Mouse (Mus musculus) MEL (cell line): ENCODE results near the gene Krtcap3. TPM values are rescaled to one million over a fixed set of nuclear protein-coding genes. Genes with fewer than 3 reads are reported as not detected.

Experiments
- DNase-seq: peaks from one replicate; pipeline ENCODE4 v3.0.0; 2011; ENCODE audit warnings: low read depth, low spot score
- H3K27ac ChIP-seq: 2 replicates; pipeline ENCODE4 v1.5.1; 2012; ENCODE audit warnings: low read depth, mild to moderate bottlenecking, control low read depth, low read length, moderate library complexity; ENCODE audit not compliant: control insufficient read depth
- H3K27me3 ChIP-seq, 2 experiments: fragments of 150-350 bp in 1 of 2; sonication (generic) in 1 of 2; 2 replicates each; pipeline ENCODE4 v1.6.1; 2012; ENCODE audit warnings: low read length in 2 of 2, mild to moderate bottlenecking in 2 of 2, improper control_type of control experiment in 1 of 2, moderate library complexity in 1 of 2; ENCODE audit not compliant: insufficient read depth in 2 of 2, control insufficient read depth in 1 of 2
- H3K36me3 ChIP-seq, 2 experiments: 2 replicates each; pipeline ENCODE4 v1.6.1; 2012 to 2014; ENCODE audit warnings: low read length in 2 of 2, improper control_type of control experiment in 1 of 2, inconsistent platforms in 1 of 2, mild to moderate bottlenecking in 1 of 2; ENCODE audit not compliant: insufficient read depth in 2 of 2, control insufficient read depth in 1 of 2
- H3K4me1 ChIP-seq, 2 experiments: fragments of 150-350 bp in 1 of 2; sonication (generic) in 1 of 2; 2 replicates each; pipeline ENCODE4 v1.6.1; 2012; ENCODE audit warnings: low read length in 2 of 2, improper control_type of control experiment in 1 of 2, mild to moderate bottlenecking in 1 of 2; ENCODE audit not compliant: insufficient read depth in 2 of 2, control insufficient read depth in 1 of 2
- H3K4me3 ChIP-seq, 2 experiments: fragments of 150-350 bp in 1 of 2; sonication (generic) in 1 of 2; 2 replicates each; pipeline ENCODE4 v1.5.1; 2012; ENCODE audit warnings: low read depth in 2 of 2, low read length in 2 of 2, mild to moderate bottlenecking in 2 of 2, moderate library complexity in 2 of 2, control low read depth in 1 of 2, improper control_type of control experiment in 1 of 2; ENCODE audit not compliant: control insufficient read depth in 1 of 2, insufficient read depth in 1 of 2
- H3K79me2 ChIP-seq: 2 replicates; pipeline ENCODE4 v1.6.1; 2012; ENCODE audit warnings: mild to moderate bottlenecking, low read length, moderate library complexity; ENCODE audit not compliant: control insufficient read depth, poor library complexity, insufficient read depth
- H3K9ac ChIP-seq: 2 replicates; pipeline ENCODE4 v1.6.1; 2012; ENCODE audit warnings: low read depth, mild to moderate bottlenecking, control low read depth, low read length, moderate library complexity; ENCODE audit not compliant: control insufficient read depth, poor library complexity, severe bottlenecking
- H3K9me3 ChIP-seq: fragments of 150-350 bp; sonication (generic); replicated peaks from 2 replicates; pipeline ENCODE4 v1.6.1; 2012; ENCODE audit warnings: mild to moderate bottlenecking, low read length, improper control_type of control experiment, moderate library complexity; ENCODE audit not compliant: insufficient read depth
- CTCF ChIP-seq, 3 experiments: IDR thresholded peaks in 2 of 3; conservative IDR thresholded peaks in 1 of 3; 2 replicates each; pipeline ENCODE4 v1.5.1; 2011 to 2012; ENCODE audit warnings: low read length in 3 of 3, low read depth in 2 of 3, mild to moderate bottlenecking in 2 of 3, improper control_type of control experiment in 1 of 3, inconsistent platforms in 1 of 3, mixed read lengths in 1 of 3, moderate library complexity in 1 of 3; ENCODE audit not compliant: control insufficient read depth in 1 of 3, insufficient read depth in 1 of 3, poor library complexity in 1 of 3, severe bottlenecking in 1 of 3
- ELF1 ChIP-seq: IDR thresholded peaks from 2 replicates; pipeline ENCODE4 v1.6.1; 2014; ENCODE audit warnings: low read depth, mild to moderate bottlenecking, inconsistent platforms, low read length, improper control_type of control experiment, moderate library complexity
- GABPA ChIP-seq: IDR thresholded peaks from 2 replicates; pipeline ENCODE4 v1.6.1; 2012; ENCODE audit warnings: low read depth, mild to moderate bottlenecking, inconsistent platforms, low read length, improper control_type of control experiment, moderate library complexity
- GATA1 ChIP-seq: IDR thresholded peaks from 2 replicates; pipeline ENCODE4 v1.6.1; 2011; ENCODE audit warnings: low read depth, low read length, improper control_type of control experiment
- HCFC1 ChIP-seq: IDR thresholded peaks from 2 replicates; pipeline ENCODE4 v1.6.1; 2012; ENCODE audit warnings: low read depth, mild to moderate bottlenecking, inconsistent platforms, low read length, improper control_type of control experiment, moderate library complexity
- KAT2A ChIP-seq: conservative IDR thresholded peaks from 2 replicates; pipeline ENCODE4 v1.6.1; 2012; ENCODE audit warnings: low read depth, low read length, improper control_type of control experiment, inconsistent platforms
- MAFK ChIP-seq: IDR thresholded peaks from 2 replicates; pipeline ENCODE4 v1.6.1; 2011; ENCODE audit warnings: low read depth, mild to moderate bottlenecking, low read length, improper control_type of control experiment, borderline replicate concordance
- MEF2A ChIP-seq: IDR thresholded peaks from 2 replicates; pipeline ENCODE4 v1.6.1; 2014; ENCODE audit warnings: low read depth, mild to moderate bottlenecking, inconsistent platforms, low read length, improper control_type of control experiment; ENCODE audit not compliant: poor library complexity, insufficient replicate concordance, severe bottlenecking; ENCODE audit errors: extremely low read depth
- MXI1 ChIP-seq: IDR thresholded peaks from 2 replicates; pipeline ENCODE4 v1.6.1; 2011; ENCODE audit warnings: mild to moderate bottlenecking, low read depth, low read length, improper control_type of control experiment
- MYB ChIP-seq: IDR thresholded peaks from 2 replicates; pipeline ENCODE4 v1.6.1; 2011; ENCODE audit warnings: mild to moderate bottlenecking, low read depth, low read length, improper control_type of control experiment
- MYC ChIP-seq: IDR thresholded peaks from 2 replicates; pipeline ENCODE4 v1.6.1; 2011; ENCODE audit warnings: low read depth, mild to moderate bottlenecking, low read length, improper control_type of control experiment, moderate library complexity
- POLR2A ChIP-seq, 2 experiments: IDR thresholded peaks; 2 replicates each; pipeline ENCODE4 v1.6.1; 2011 to 2012; ENCODE audit warnings: low read length in 2 of 2, mild to moderate bottlenecking in 2 of 2, control low read depth in 1 of 2, improper control_type of control experiment in 1 of 2, low read depth in 1 of 2, moderate library complexity in 1 of 2; ENCODE audit not compliant: control insufficient read depth in 1 of 2, insufficient read depth in 1 of 2, poor library complexity in 1 of 2
- SIN3A ChIP-seq: IDR thresholded peaks from 2 replicates; pipeline ENCODE4 v1.6.1; 2012; ENCODE audit warnings: low read length, improper control_type of control experiment, inconsistent platforms
- SMC3 ChIP-seq: IDR thresholded peaks from 2 replicates; pipeline ENCODE4 v1.6.1; 2011; ENCODE audit warnings: low read depth, low read length, improper control_type of control experiment
- TAL1 ChIP-seq: IDR thresholded peaks from 2 replicates; pipeline ENCODE4 v1.6.1; 2012; ENCODE audit warnings: mild to moderate bottlenecking, inconsistent platforms, low read length, moderate library complexity, mixed read lengths
- TCF12 ChIP-seq: IDR thresholded peaks from 2 replicates; pipeline ENCODE4 v1.6.1; 2014; ENCODE audit warnings: low read depth, mild to moderate bottlenecking, inconsistent platforms, low read length, improper control_type of control experiment, moderate library complexity
- USF2 ChIP-seq, 2 experiments: IDR thresholded peaks; 2 replicates each; pipeline ENCODE4 v1.6.1; 2011 to 2012; ENCODE audit warnings: improper control_type of control experiment in 2 of 2, low read length in 2 of 2, borderline replicate concordance in 1 of 2, inconsistent platforms in 1 of 2, low read depth in 1 of 2, mild to moderate bottlenecking in 1 of 2; ENCODE audit not compliant: insufficient read depth in 1 of 2
- ZNF384 ChIP-seq: IDR thresholded peaks from 2 replicates; pipeline ENCODE4 v1.6.1; 2012; ENCODE audit warnings: low read depth, mild to moderate bottlenecking, inconsistent platforms, low read length, improper control_type of control experiment
- polyA plus RNA-seq, 2 experiments: library from polyadenylated mRNA; stranded (reverse) in 1 of 2; unstranded in 1 of 2; fragments of >175 nt in 1 of 2; fragments of >200 nt in 1 of 2; gene quantifications; 2 replicates each; pipeline versions ENCODE4 v1.2.1 to v1.2.4; 2012; ENCODE audit warnings: low replicate concordance in 2 of 2, low read depth in 1 of 2; ENCODE audit not compliant: insufficient read length in 2 of 2, insufficient read depth in 1 of 2, missing spikeins in 1 of 2
- total RNA-seq: library from RNA; depleted of rRNA; stranded (reverse); fragments of 300-350 nt; gene quantifications from 2 replicates; pipeline ENCODE4 v1.2.3, GENCODE M21; 2012

Krtcap3 gene
- total and polyA plus RNA-seq, 3 experiments, result 1.2 to 3.3 TPM; not detected in 1

DNA sequence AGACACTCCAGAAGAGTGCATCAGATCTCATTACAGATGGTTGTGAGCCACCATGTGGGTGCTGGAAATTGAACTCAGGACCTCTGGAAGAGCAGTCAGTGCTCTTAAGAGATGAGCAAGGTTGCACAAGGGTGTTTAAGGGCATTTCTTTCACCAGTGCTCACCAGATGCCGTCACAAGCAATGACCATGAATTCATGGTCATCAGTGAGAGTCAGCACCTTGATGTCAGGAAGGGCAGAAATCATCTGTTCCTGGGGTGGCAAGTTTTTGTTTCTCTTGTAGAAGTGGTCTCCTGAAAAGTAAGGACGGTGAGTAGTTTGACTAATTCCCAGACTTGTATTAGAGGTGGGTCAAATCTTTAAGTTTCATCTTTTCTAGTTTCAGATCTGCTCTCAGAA, 47.6 kb upstream of the Krtcap3 start:
- H3K79me2 ChIP-seq, result peaks cover 26% of the 10 kb centered on the region
- TF ChIP-seq MAFK (no peak), POLR2A (IDR thresholded peaks at IDR 0.05; ENCODE audit: control insufficient read depth in 1 of 2, insufficient read depth in 1 of 2, low read depth in 1 of 2, low read length in 2 of 2, poor library complexity in 1 of 2) (0 out of 4 replicates have a peak, but pooled peaks of 1 of the 2 experiments have one; percentile 33)
- H3K9me3 ChIP-seq, result no peaks in the 10 kb centered on the region
- no peak overlapping the region for H3K9ac ChIP-seq
- H3K27me3 ChIP-seq, result no peaks in the 10 kb centered on the region
- no peak for DNase-seq
- peaks cover 19 to 44% of the 10 kb centered on the region in 2 experiments for H3K36me3 ChIP-seq
- no peak overlapping the region for H3K27ac ChIP-seq
- no peaks in the 10 kb centered on the region; a peak in 1 of 4 replicates for H3K4me1 ChIP-seq
- no peak overlapping the region for H3K4me3 ChIP-seq

DNA sequence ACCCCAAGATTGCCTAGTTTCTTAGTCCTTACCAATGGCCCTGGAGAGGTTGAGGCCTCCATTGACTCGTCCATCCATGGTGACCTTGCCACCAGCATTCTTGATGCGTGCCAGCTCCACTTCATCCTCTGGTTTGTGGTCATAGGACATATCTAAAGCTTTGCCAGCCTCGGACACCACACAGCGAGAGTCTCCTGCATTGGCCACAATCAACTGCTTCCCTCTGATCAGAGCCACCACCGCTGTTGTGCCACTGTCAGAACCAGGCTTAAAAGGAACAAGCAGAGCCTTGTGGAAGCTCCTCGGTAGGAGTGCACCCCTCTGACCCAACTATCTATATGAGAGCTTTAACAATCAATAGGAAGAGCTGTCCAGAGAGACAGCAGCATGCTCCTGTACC, 47.1 kb upstream of the Krtcap3 start:
- Histone ChIP-seq H3K4me1 (no peaks in the 10 kb centered on the region; a peak in 2 of 4 replicates), H3K9ac (no peak overlapping the region), H3K4me3 (no peak overlapping the region), H3K79me2 (peaks cover 29% of the 10 kb centered on the region), H3K27me3 (no peaks in the 10 kb centered on the region), H3K36me3 (peaks cover 22 to 46% of the 10 kb centered on the region in 2 experiments), H3K9me3 (no peaks in the 10 kb centered on the region), H3K27ac (no peak overlapping the region)
- DNase-seq, result no peak
- TF ChIP-seq KAT2A, result no peak
- TF ChIP-seq GABPA, result no peak
- no peak for TF ChIP-seq SIN3A
- TF ChIP-seq HCFC1, result no peak
- no peak for TF ChIP-seq MXI1
- TF ChIP-seq GATA1, result no peak
- TF ChIP-seq CTCF (IDR thresholded peaks at IDR 0.05 in 2 of 3, conservative IDR thresholded peaks at IDR 0.05 in 1 of 3; ENCODE audit: control insufficient read depth in 1 of 3, insufficient read depth in 1 of 3, low read depth in 2 of 3, low read length in 3 of 3, poor library complexity in 1 of 3, severe bottlenecking in 1 of 3), result no peak
- no peak for TF ChIP-seq MYB
- no peak for TF ChIP-seq MEF2A
- no peak for TF ChIP-seq USF2 (IDR thresholded peaks at IDR 0.05; ENCODE audit: borderline replicate concordance in 1 of 2, insufficient read depth in 1 of 2, low read depth in 1 of 2, low read length in 2 of 2)
- TF ChIP-seq SMC3, result no peak
- TF ChIP-seq TAL1, result no peak
- no peak for TF ChIP-seq TCF12
- no peak for TF ChIP-seq MYC
- TF ChIP-seq ELF1, result no peak
- no peak for TF ChIP-seq MAFK
- no peak for TF ChIP-seq ZNF384
